Mouse (Mus musculus) testis, adult 2 months (tissue): ENCODE measurements at regions not wholly inside any gene's neighbourhood (a gene's known extent, or its start where the extent isn't known, plus 50 kb on each side); places are given as distances from the start of the nearest gene placed in this dataset.

Experiments used
- CTCF ChIP-seq: fragments of 200-500 bp; IDR thresholded peaks from 2 replicates; pipeline ENCODE4 v1.5.1; 2012; ENCODE audit warnings: low read depth, mild to moderate bottlenecking, inconsistent platforms, low read length, moderate library complexity; ENCODE audit not compliant: control insufficient read depth, insufficient read depth, insufficient replicate concordance
- POLR2A ChIP-seq: fragments of 200-500 bp; IDR thresholded peaks from 2 replicates; pipeline ENCODE4 v1.6.1; 2012; ENCODE audit warnings: low read depth, mild to moderate bottlenecking, inconsistent platforms, low read length, moderate library complexity; ENCODE audit not compliant: control insufficient read depth

DNA sequence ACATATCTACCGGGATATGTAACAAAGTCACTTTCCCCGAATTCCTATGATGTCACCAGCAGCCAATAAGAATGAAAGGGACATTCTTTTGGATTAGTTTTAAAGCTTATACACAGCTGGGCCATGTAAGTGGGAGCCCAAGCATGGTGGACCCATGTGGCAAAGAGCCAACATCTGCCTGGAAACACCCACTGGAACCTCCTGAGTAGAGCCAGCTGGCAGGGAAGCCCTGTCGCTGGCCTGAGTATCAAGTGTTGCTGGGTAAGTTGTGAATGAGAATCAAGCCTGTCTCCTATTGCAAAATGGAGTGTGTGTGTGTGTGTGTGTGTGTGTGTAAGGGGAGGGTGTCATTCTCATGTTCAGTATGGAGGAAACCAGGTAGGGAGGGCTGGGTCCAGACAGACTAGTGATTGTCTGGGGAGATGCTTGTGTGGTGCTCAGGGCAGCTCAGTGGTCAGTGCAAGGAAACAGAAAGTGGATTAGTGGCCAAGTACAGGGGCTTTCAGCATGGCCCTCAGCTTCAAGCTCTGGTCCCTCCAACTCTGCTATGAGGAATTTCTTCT lies 59.5 kb downstream of the 3110018I06Rik start:
- TF ChIP-seq POLR2A (no peak), CTCF (no peak)
